Mouse (Mus musculus) midbrain, postnatal 0 days (tissue): ENCODE results near the gene Pax7. TPM values are rescaled to one million over a fixed set of nuclear protein-coding genes. Genes with fewer than 3 reads are reported as not detected.
A peak's percentile ranks its signal among the peaks of the same experiment; 100 is the strongest.

Source experiments
- ATAC-seq: fragments of 200-750 bp; cut with Nextera tagmentation; 2 replicates; pipeline ENCODE4 v1.8.0; 2017; ENCODE audit warnings: moderate number of reproducible peaks, mild to moderate bottlenecking, moderate TSS enrichment, moderate library complexity; ENCODE audit not compliant: low FRiP score
- DNase-seq: peaks from one replicate; pipeline ENCODE4 v3.0.0-alpha.2; 2015; ENCODE audit warnings: low spot score
- H3K27ac ChIP-seq: fragments of 300-500 bp; sonication (generic); 2 replicates; pipeline ENCODE4 v1.5.1; 2014; ENCODE audit warnings: low read depth, mild to moderate bottlenecking, low read length, mixed read lengths
- H3K27me3 ChIP-seq: fragments of 300-500 bp; sonication (generic); 2 replicates; pipeline ENCODE4 v1.6.1; 2014; ENCODE audit warnings: low read length, control low read depth, mixed read lengths; ENCODE audit not compliant: insufficient read depth
- H3K36me3 ChIP-seq: fragments of 300-500 bp; sonication (generic); 2 replicates; pipeline ENCODE4 v1.6.1; 2014; ENCODE audit warnings: low read length, control low read depth, mixed read lengths; ENCODE audit not compliant: insufficient read depth
- H3K4me1 ChIP-seq: fragments of 300-500 bp; sonication (generic); 2 replicates; pipeline ENCODE4 v1.6.1; 2014; ENCODE audit warnings: mild to moderate bottlenecking, control low read depth, antibody characterized with exemption, low read length, mixed read lengths; ENCODE audit not compliant: insufficient read depth
- H3K4me2 ChIP-seq: fragments of 300-500 bp; sonication (generic); 2 replicates; pipeline ENCODE4 v1.6.1; 2014; ENCODE audit warnings: low read depth, mild to moderate bottlenecking, low read length, mixed read lengths; ENCODE audit not compliant: poor library complexity, severe bottlenecking
- H3K4me3 ChIP-seq: fragments of 300-500 bp; sonication (generic); 2 replicates; pipeline ENCODE4 v1.5.1; 2014; ENCODE audit warnings: low read depth, mild to moderate bottlenecking, low read length, moderate library complexity
- H3K9ac ChIP-seq: fragments of 300-500 bp; sonication (generic); replicated peaks from 2 replicates; pipeline ENCODE4 v1.6.1; 2014; ENCODE audit warnings: mild to moderate bottlenecking, low read length, moderate library complexity, mixed read lengths; ENCODE audit not compliant: poor library complexity, severe bottlenecking
- H3K9me3 ChIP-seq: fragments of 300-500 bp; sonication (generic); 2 replicates; pipeline ENCODE4 v1.6.1; 2016; ENCODE audit warnings: low read length, control low read depth
- CTCF ChIP-seq: IDR thresholded peaks from 2 replicates; pipeline ENCODE4 v1.5.1; 2016; ENCODE audit warnings: antibody characterized with exemption, mild to moderate bottlenecking
- WGBS: fragments of 180-500 bp; shearing (Covaris S2); extraction: QIAGEN DNeasy Blood & Tissue Kit; methylation state at CpG from one replicate; pipeline ENCODE4 v1.1.7; 2014; 5-methylcytosine and 5-hydroxymethylcytosine counted together
- polyA plus RNA-seq: library from polyadenylated mRNA; unstranded; fragments of >200 nt; fragmentation: Nextera tagmentation; extraction: Ambion mirVana; gene quantifications from 2 replicates; pipeline ENCODE4 v1.2.1, GENCODE M21; 2015
- total RNA-seq: library from RNA; depleted of rRNA; stranded (reverse); fragments of >200 nt; gene quantifications from 2 replicates; pipeline ENCODE4 v1.2.3, GENCODE M21; 2014

Gene Pax7
- total and polyA plus RNA-seq, 2 experiments from 2014 or later: 3.0 to 34.9 TPM

GRCm38 (mm10) chr4:139811475-139811874 is 21.9 kb downstream of the Pax7 start:
- Histone ChIP-seq H3K36me3 (no peaks in the 10 kb centered on the region), H3K27me3 (peaks cover 27% of the 10 kb centered on the region), H3K9me3 (no peaks in the 10 kb centered on the region), H3K27ac (no peak overlapping the region), H3K4me3 (no peak overlapping the region), H3K4me1 (no peaks in the 10 kb centered on the region), H3K9ac (no peak overlapping the region), H3K4me2 (no peak overlapping the region)
- DNase-seq: no peak
- WGBS: 41% methylated on average over 5 of the region's 5 CpGs
- TF ChIP-seq CTCF: no peak
- no peak for ATAC-seq

GRCm38 (mm10) chr4:139810762-139811438 is 22.4 kb downstream of the Pax7 start:
- DNase-seq (peak; percentile 46), ATAC-seq (no peak)
- H3K36me3 ChIP-seq: no peaks in the 10 kb centered on the region
- 7% methylated on average over 22 of the region's 22 CpGs for WGBS
- H3K4me2 ChIP-seq: no peak overlapping the region
- H3K27ac ChIP-seq: no peak overlapping the region
- no peak overlapping the region for H3K9ac ChIP-seq
- H3K27me3 ChIP-seq: peaks cover 22% of the 10 kb centered on the region
- no peak overlapping the region for H3K4me3 ChIP-seq
- H3K4me1 ChIP-seq: no peaks in the 10 kb centered on the region
- no peaks in the 10 kb centered on the region for H3K9me3 ChIP-seq
- TF ChIP-seq CTCF: no peak

GRCm38 (mm10) chr4:139809381-139809820 is 23.9 kb downstream of the Pax7 start:
- H3K27me3 ChIP-seq: peaks cover 21% of the 10 kb centered on the region
- 23% methylated on average over 7 of the region's 7 CpGs for WGBS

GRCm38 (mm10) chr4:139807820-139808219 is 25.5 kb downstream of the Pax7 start:
- Histone ChIP-seq H3K9ac (no peak overlapping the region), H3K4me1 (no peaks in the 10 kb centered on the region), H3K36me3 (no peaks in the 10 kb centered on the region), H3K4me2 (no peak overlapping the region), H3K27me3 (peaks cover 9% of the 10 kb centered on the region), H3K4me3 (no peak overlapping the region), H3K27ac (no peak overlapping the region), H3K9me3 (no peaks in the 10 kb centered on the region)
- WGBS: 17% methylated on average over 10 of the region's 10 CpGs
- ATAC-seq (no peak), DNase-seq (no peak)
- no peak for TF ChIP-seq CTCF

More at GRCm38 (mm10) chr4:139809381-139809820, 23.9 kb downstream of the Pax7 start:
- Histone ChIP-seq H3K27ac (no peak overlapping the region), H3K4me3 (no peak overlapping the region), H3K9ac (no peak overlapping the region), H3K4me2 (no peak overlapping the region), H3K9me3 (no peaks in the 10 kb centered on the region), H3K36me3 (no peaks in the 10 kb centered on the region), H3K4me1 (no peaks in the 10 kb centered on the region)
- no peak for TF ChIP-seq CTCF
- DNase-seq (peak; percentile 33), ATAC-seq (no peak)

- no peak for TF ChIP-seq CTCF
- Histone ChIP-seq H3K4me2 (no peak overlapping the region), H3K4me3 (no peak overlapping the region), H3K27ac (no peak overlapping the region), H3K27me3 (peaks cover 9% of the 10 kb centered on the region), H3K9me3 (no peaks in the 10 kb centered on the region), H3K9ac (no peak overlapping the region), H3K36me3 (no peaks in the 10 kb centered on the region), H3K4me1 (no peaks in the 10 kb centered on the region)
- ATAC-seq (no peak), DNase-seq (peak; percentile 38)
- WGBS: 10% methylated on average over 14 of the region's 14 CpGs
Observed at GRCm38 (mm10) chr4:139807191-139807808, 26.0 kb downstream of the Pax7 start.

- WGBS: 82% methylated on average over 8 of the region's 8 CpGs
- peaks cover 12% of the 10 kb centered on the region for H3K27me3 ChIP-seq
- H3K36me3 ChIP-seq: no peaks in the 10 kb centered on the region
- TF ChIP-seq CTCF: no peak
- ATAC-seq (no peak), DNase-seq (no peak)
- no peak overlapping the region for H3K27ac ChIP-seq
- H3K9me3 ChIP-seq: no peaks in the 10 kb centered on the region
- H3K4me2 ChIP-seq: no peak overlapping the region
- H3K4me1 ChIP-seq: no peaks in the 10 kb centered on the region
- H3K9ac ChIP-seq: no peak overlapping the region
- no peak overlapping the region for H3K4me3 ChIP-seq
Observed at GRCm38 (mm10) chr4:139804896-139805295, 28.4 kb downstream of the Pax7 start.
